Comparison of ENCODE assay signal across 21 mouse cellular contexts in the genomic region with DNA sequence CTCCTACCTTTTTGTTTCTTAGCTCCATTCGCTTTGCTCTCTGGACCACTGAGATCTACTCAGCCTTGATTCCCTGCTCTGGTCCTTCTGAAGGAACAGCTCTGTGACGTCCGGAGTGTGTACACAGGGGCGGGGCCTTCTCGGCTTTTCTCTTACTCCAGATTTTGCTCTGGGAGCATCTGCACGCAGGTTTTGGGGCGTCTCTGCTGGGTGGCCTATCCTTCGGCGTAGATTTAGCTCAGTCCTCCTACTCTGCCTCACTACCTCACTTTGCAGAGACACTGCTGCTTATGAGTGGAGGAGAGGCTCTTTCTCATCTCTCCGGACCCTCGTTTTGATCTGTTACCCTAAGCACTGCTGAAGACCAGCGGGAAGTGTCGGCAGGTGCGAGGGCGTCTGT.
"Had no signal": no experiment of that assay in that cellular context is flagged by ENCODE, and none has a peak within 500 bp of the region (broad histone marks: within the 10 kb centered on the region; RNA-seq: fewer than 3 reads in every experiment).

No protein-coding gene starts in this region.

- H3K27ac ChIP-seq: heart, embryonic 13.5 days; heart, embryonic 15.5 days; hindbrain, embryonic 10.5 days; hindbrain, embryonic 12.5 days; hindbrain, embryonic 14.5 days; layer of hippocampus, adult 2 months; left cerebral cortex, adult 2 months; limb, embryonic 10.5 days; limb, embryonic 12.5 days; liver, embryonic 13.5 days; liver, embryonic 15.5 days had no signal

- H3K36me3 ChIP-seq: heart, embryonic 13.5 days; heart, embryonic 15.5 days; hindbrain, embryonic 10.5 days; hindbrain, embryonic 12.5 days; limb, embryonic 10.5 days; limb, embryonic 12.5 days; liver, embryonic 13.5 days; liver, embryonic 15.5 days had no signal

- H3K4me1 ChIP-seq: heart, embryonic 13.5 days; heart, embryonic 15.5 days; hindbrain, embryonic 10.5 days; hindbrain, embryonic 12.5 days; limb, embryonic 12.5 days; liver, embryonic 13.5 days; liver, embryonic 15.5 days had no signal

- H3K27me3 ChIP-seq: heart, embryonic 13.5 days; heart, embryonic 15.5 days; hindbrain, embryonic 12.5 days; limb, embryonic 12.5 days; liver, embryonic 13.5 days; liver, embryonic 15.5 days had no signal

- H3K9me3 ChIP-seq: heart, embryonic 15.5 days; hindbrain, embryonic 10.5 days; hindbrain, embryonic 12.5 days; limb, embryonic 10.5 days; liver, embryonic 13.5 days; liver, embryonic 15.5 days had no signal

- DNase-seq: gastrocnemius, postnatal 10 days; gastrocnemius, postnatal 25 days; heart, postnatal 14 days; heart, postnatal 4 days; kidney, adult 18-20 months; kidney, adult 8-10 months; kidney, postnatal 10 days; kidney, postnatal 25 days; kidney, postnatal 4 days; liver; liver, embryonic 13.5 days had no signal

- H3K4me3 ChIP-seq: heart, embryonic 13.5 days; heart, embryonic 15.5 days; hindbrain, embryonic 10.5 days; hindbrain, embryonic 12.5 days; layer of hippocampus, adult 2 months; left cerebral cortex, adult 2 months; limb, embryonic 10.5 days; limb, embryonic 12.5 days; liver, embryonic 13.5 days; liver, embryonic 15.5 days had no signal
